ENCODE assay signal across 8 mouse cellular contexts in the genomic region with DNA sequence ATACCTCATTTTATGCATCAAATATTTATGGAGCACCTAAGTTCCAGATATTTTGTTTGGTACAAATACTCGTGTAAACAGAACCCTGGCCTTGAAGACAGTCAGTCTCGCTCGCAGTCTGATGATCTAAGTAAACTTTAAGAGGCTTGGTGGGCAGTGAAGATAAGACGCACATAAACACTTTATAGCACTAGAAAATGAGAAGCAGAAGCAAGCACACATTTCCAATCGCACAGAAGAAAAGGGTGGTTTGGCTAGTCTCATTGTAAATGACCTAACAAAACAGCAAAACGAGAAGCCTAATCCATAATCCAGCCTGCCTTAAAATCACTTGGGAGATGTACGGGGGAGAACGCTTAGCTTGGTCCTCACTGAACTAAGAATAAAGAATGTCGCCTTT. TPM values are rescaled to one million over a fixed set of nuclear protein-coding genes. Genes with fewer than 3 reads are reported as not detected.
DNase-seq lines count a peak whose midpoint lies in the region; ATAC-seq and TF ChIP-seq lines count a peak whose summit lies in the region.

No protein-coding gene starts in this region.

- H3K27ac ChIP-seq in lung, postnatal 0 days (ENCODE audit: low read length), result peak overlapping the region; percentile 44; the same call in 1 of the 2 replicates
- peak overlapping the region; percentile 97 for H3K27ac ChIP-seq in forebrain, embryonic 10.5 days
- peak overlapping the region; percentile 98 for H3K27ac ChIP-seq in limb, embryonic 12.5 days
- peak overlapping the region; percentile 65 for H3K27ac ChIP-seq in olfactory bulb, adult 2 months (ENCODE audit: insufficient read depth, low read depth, low read length)

- no peak for DNase-seq in lung, postnatal 0 days (ENCODE audit: low spot score)
- no peak for DNase-seq in lung, adult 18-20 months
- DNase-seq in forebrain, embryonic 10.5 days (ENCODE audit: extremely low spot score, low spot score), result no peak
- no peak for DNase-seq in kidney, adult 18-20 months
- DNase-seq in retina, embryonic 14.5 days (ENCODE audit: low spot score), result no peak
- no peak for DNase-seq in left cerebral cortex, adult 8-10 months (ENCODE audit: low spot score in 2 of 2)

- no peaks in the 10 kb centered on the region for H3K27me3 ChIP-seq in lung, postnatal 0 days (replicated peaks; ENCODE audit: insufficient read depth, low read length)
- no peaks in the 10 kb centered on the region for H3K27me3 ChIP-seq in forebrain, embryonic 10.5 days (ENCODE audit: poor library complexity, severe bottlenecking)
- no peaks in the 10 kb centered on the region for H3K27me3 ChIP-seq in limb, embryonic 12.5 days

- WGBS in lung, postnatal 0 days, result 26% methylated on average over 9 of the region's 9 CpGs
- 57% methylated on average over 9 of the region's 9 CpGs for WGBS in forebrain, embryonic 10.5 days
- WGBS in limb, embryonic 12.5 days, result 30% methylated on average over 9 of the region's 9 CpGs
- WGBS in olfactory bulb, adult 2 months, result 30% methylated on average over 9 of the region's 9 CpGs

- H3K36me3 ChIP-seq in lung, postnatal 0 days (ENCODE audit: insufficient read depth, low read length), result 0 out of 2 replicates have a peak, but pooled peaks cover 4% of the 10 kb centered on the region
- peaks cover 9% of the 10 kb centered on the region for H3K36me3 ChIP-seq in forebrain, embryonic 10.5 days (replicated peaks)
- H3K36me3 ChIP-seq in limb, embryonic 12.5 days, result peaks cover 16% of the 10 kb centered on the region

- H3K4me1 ChIP-seq in lung, postnatal 0 days (ENCODE audit: insufficient read depth, low read depth, low read length), result 0 out of 2 replicates have a peak, but pooled peaks cover 2% of the 10 kb centered on the region
- H3K4me1 ChIP-seq in forebrain, embryonic 10.5 days, result peaks cover 31% of the 10 kb centered on the region
- H3K4me1 ChIP-seq in limb, embryonic 12.5 days (replicated peaks), result peaks cover 11% of the 10 kb centered on the region; the same call in 1 of the 2 replicates
- H3K4me1 ChIP-seq in olfactory bulb, adult 2 months (ENCODE audit: control insufficient read depth, insufficient read depth, low read length), result peaks cover 7% of the 10 kb centered on the region

- TF ChIP-seq POLR2A in olfactory bulb, adult 2 months (IDR thresholded peaks at IDR 0.05; ENCODE audit: insufficient read depth, low read depth, low read length), result no peak

- peak overlapping the region; percentile 58 for H3K4me2 ChIP-seq in lung, postnatal 0 days (replicated peaks; ENCODE audit: low read depth, low read length)
- peak overlapping the region; percentile 64 for H3K4me2 ChIP-seq in limb, embryonic 12.5 days

- TF ChIP-seq CTCF in lung, postnatal 0 days (IDR thresholded peaks at IDR 0.05), result no peak
- no peak for TF ChIP-seq CTCF in olfactory bulb, adult 2 months (IDR thresholded peaks at IDR 0.05; ENCODE audit: insufficient read depth, low read depth, low read length)

- H3K9ac ChIP-seq in lung, postnatal 0 days (replicated peaks; ENCODE audit: low read depth), result peak overlapping the region; percentile 46
- H3K9ac ChIP-seq in limb, embryonic 12.5 days (replicated peaks), result peak overlapping the region; percentile 84

- ATAC-seq in lung, postnatal 0 days, result no peak
- ATAC-seq in limb, embryonic 12.5 days (ENCODE audit: insufficient number of reproducible peaks, insufficient read depth, low FRiP score, low TSS enrichment, low read depth), result no peak

- no peaks in the 10 kb centered on the region for H3K9me3 ChIP-seq in lung, postnatal 0 days (ENCODE audit: low read length)
- H3K9me3 ChIP-seq in forebrain, embryonic 10.5 days, result no peaks in the 10 kb centered on the region
- no peaks in the 10 kb centered on the region for H3K9me3 ChIP-seq in limb, embryonic 12.5 days

- peak overlapping the region; percentile 76 for H3K4me3 ChIP-seq in lung, postnatal 0 days (ENCODE audit: low read depth, low read length)
- peak overlapping the region; percentile 65 for H3K4me3 ChIP-seq in forebrain, embryonic 10.5 days
- H3K4me3 ChIP-seq in limb, embryonic 12.5 days (replicated peaks), result peak overlapping the region; percentile 70
- H3K4me3 ChIP-seq in olfactory bulb, adult 2 months (ENCODE audit: insufficient read depth, low read depth, low read length), result peak overlapping the region; percentile 85

- TF ChIP-seq EP300 in lung, postnatal 0 days (IDR thresholded peaks at IDR 0.05), result no peak

RNA-seq across cellular contexts. Expression of gene Cetn3, which starts 0.4 kb away (rescaled TPM):
- polyA plus RNA-seq in lung, postnatal 0 days (2015; fragmentation: Nextera tagmentation; extraction: Ambion mirVana), result 184 and 185 TPM in 2 replicates
- 237 and 275 TPM in 2 replicates for polyA plus RNA-seq in forebrain, embryonic 10.5 days (2016; fragmentation: Nextera tagmentation; extraction: Ambion mirVana)
- 225 and 269 TPM in 2 replicates for polyA plus RNA-seq in limb, embryonic 12.5 days (2016; fragmentation: Nextera tagmentation; extraction: Ambion mirVana)
- not detected in 2 replicates for polyA plus RNA-seq in olfactory bulb, adult 2 months (2012; ENCODE audit: insufficient read depth, insufficient read length, low replicate concordance, missing spikeins)
- 100 to 1,000 TPM; 117 to 141 (median 130) TPM for total RNA-seq in left cerebral cortex, adult 8-10 months (2022)

Comparison
In these comparisons a context has a peak if more than half of its experiments do, and no peak if none do; other contexts are left out.
1. H3K27ac ChIP-seq: peak in every context shown above with its lines; median percentile 98 in limb, embryonic 12.5 days; 97 in forebrain, embryonic 10.5 days; 65 in olfactory bulb, adult 2 months; 44 in lung, postnatal 0 days.